20 mouse cellular contexts compared by ENCODE assay signal in genomic region chr11:19160227-19160626, GRCm38 (mm10).
A peak's percentile ranks its signal among the peaks of the same experiment; 100 is the strongest.
DNase-seq lines count a peak whose midpoint lies in the region; ATAC-seq and TF ChIP-seq lines count a peak whose summit lies in the region.
"Had no signal": no experiment of that assay in that cellular context is flagged by ENCODE, and none has a peak within 500 bp of the region (broad histone marks: within the 10 kb centered on the region; RNA-seq: fewer than 3 reads in every experiment).

No protein-coding gene starts in this region.

- no peak overlapping the region for H3K9ac ChIP-seq in hindbrain, embryonic 14.5 days
- no peak overlapping the region for H3K9ac ChIP-seq in hindbrain, embryonic 11.5 days (ENCODE audit: low read depth, low read length)
- no peak overlapping the region for H3K9ac ChIP-seq in midbrain, embryonic 15.5 days
- no peak overlapping the region for H3K9ac ChIP-seq in midbrain, embryonic 13.5 days (replicated peaks)
- H3K9ac ChIP-seq: embryonic facial prominence, embryonic 12.5 days; forebrain, postnatal 0 days; heart, embryonic 13.5 days; hindbrain, embryonic 15.5 days; intestine, embryonic 15.5 days had no signal

- H3K27ac ChIP-seq in hindbrain, embryonic 14.5 days, result no peak overlapping the region
- H3K27ac ChIP-seq in hindbrain, embryonic 11.5 days (ENCODE audit: low read depth, low read length), result no peak overlapping the region
- H3K27ac ChIP-seq in midbrain, embryonic 15.5 days, result peak overlapping the region; percentile 18; the same call in 1 of the 2 replicates
- no peak overlapping the region for H3K27ac ChIP-seq in midbrain, embryonic 13.5 days
- H3K27ac ChIP-seq in gastrocnemius, adult 2 months, result no peak overlapping the region
- H3K27ac ChIP-seq: embryonic facial prominence, embryonic 12.5 days; heart, embryonic 13.5 days; hindbrain, embryonic 15.5 days; intestine, embryonic 15.5 days had no signal

- 0 out of 2 replicates have a peak, but pooled peaks cover 6% of the 10 kb centered on the region for H3K4me1 ChIP-seq in hindbrain, embryonic 14.5 days (replicated peaks; ENCODE audit: control insufficient read depth, insufficient read depth, low read length)
- no peaks in the 10 kb centered on the region for H3K4me1 ChIP-seq in hindbrain, embryonic 11.5 days (replicated peaks; ENCODE audit: control insufficient read depth, insufficient read depth, low read length)
- no peaks in the 10 kb centered on the region for H3K4me1 ChIP-seq in midbrain, embryonic 15.5 days
- no peaks in the 10 kb centered on the region for H3K4me1 ChIP-seq in midbrain, embryonic 13.5 days (replicated peaks)
- H3K4me1 ChIP-seq: embryonic facial prominence, embryonic 12.5 days; heart, embryonic 13.5 days; intestine, embryonic 15.5 days had no signal

- H3K36me3 ChIP-seq in hindbrain, embryonic 14.5 days (replicated peaks; ENCODE audit: control insufficient read depth, insufficient read depth), result no peaks in the 10 kb centered on the region
- H3K36me3 ChIP-seq in hindbrain, embryonic 11.5 days (ENCODE audit: control insufficient read depth, insufficient read depth, low read length), result no peaks in the 10 kb centered on the region
- H3K36me3 ChIP-seq in midbrain, embryonic 15.5 days (replicated peaks), result no peaks in the 10 kb centered on the region
- no peaks in the 10 kb centered on the region for H3K36me3 ChIP-seq in midbrain, embryonic 13.5 days
- H3K36me3 ChIP-seq: embryonic facial prominence, embryonic 12.5 days; heart, embryonic 13.5 days; hindbrain, embryonic 15.5 days; intestine, embryonic 15.5 days had no signal

- H3K4me3 ChIP-seq in hindbrain, embryonic 14.5 days (replicated peaks; ENCODE audit: low read length), result no peak overlapping the region
- no peak overlapping the region for H3K4me3 ChIP-seq in hindbrain, embryonic 11.5 days (ENCODE audit: low read depth, low read length)
- H3K4me3 ChIP-seq in midbrain, embryonic 15.5 days, result no peak overlapping the region
- H3K4me3 ChIP-seq in midbrain, embryonic 13.5 days (replicated peaks), result no peak overlapping the region
- no peak overlapping the region for H3K4me3 ChIP-seq in gastrocnemius, adult 2 months
- H3K4me3 ChIP-seq: embryonic facial prominence, embryonic 12.5 days; heart, embryonic 13.5 days; hindbrain, embryonic 15.5 days; intestine, embryonic 15.5 days had no signal

- 36% methylated on average over 3 of the region's 3 CpGs for WGBS in hindbrain, embryonic 14.5 days
- WGBS in hindbrain, embryonic 11.5 days, result 56% methylated on average over 3 of the region's 3 CpGs
- 39% methylated on average over 3 of the region's 3 CpGs for WGBS in midbrain, embryonic 15.5 days
- 53% methylated on average over 3 of the region's 3 CpGs for WGBS in midbrain, embryonic 13.5 days

- H3K9me3 ChIP-seq in hindbrain, embryonic 14.5 days (ENCODE audit: control insufficient read depth, low read length), result no peaks in the 10 kb centered on the region
- no peaks in the 10 kb centered on the region for H3K9me3 ChIP-seq in hindbrain, embryonic 11.5 days (ENCODE audit: control insufficient read depth, low read length)
- no peaks in the 10 kb centered on the region for H3K9me3 ChIP-seq in midbrain, embryonic 15.5 days
- H3K9me3 ChIP-seq in midbrain, embryonic 13.5 days, result no peaks in the 10 kb centered on the region
- H3K9me3 ChIP-seq: embryonic facial prominence, embryonic 12.5 days; heart, embryonic 13.5 days; hindbrain, embryonic 15.5 days; intestine, embryonic 15.5 days had no signal

- TF ChIP-seq CTCF in gastrocnemius, adult 2 months (IDR thresholded peaks at IDR 0.05), result no peak

- DNase-seq in hindbrain, embryonic 14.5 days (ENCODE audit: low spot score), result peak; percentile 37
- DNase-seq in hindbrain, embryonic 11.5 days (ENCODE audit: low spot score), result no peak
- peak; percentile 78 for DNase-seq in Muller cell, postnatal 12 days (ENCODE audit: inconsistent ontology term)
- DNase-seq in brain, adult 2 months (ENCODE audit: low read depth, low spot score), result peak; percentile 7
- DNase-seq in gastrocnemius, adult 2 months, result no peak
- DNase-seq: adrenal gland, adult 8-10 months; adrenal gland, postnatal 36 days; cerebellum, adult 11-12 months; cerebellum, adult 9-10 months; cerebellum, postnatal 25 days; forebrain, postnatal 0 days; gastrocnemius, postnatal 36 days; heart, postnatal 36 days; kidney, adult 18-20 months had no signal

- no peaks in the 10 kb centered on the region for H3K27me3 ChIP-seq in hindbrain, embryonic 14.5 days (ENCODE audit: control insufficient read depth, insufficient read depth, low read length)
- no peaks in the 10 kb centered on the region for H3K27me3 ChIP-seq in hindbrain, embryonic 11.5 days (ENCODE audit: control insufficient read depth, insufficient read depth, low read length)
- no peaks in the 10 kb centered on the region for H3K27me3 ChIP-seq in midbrain, embryonic 15.5 days (replicated peaks)
- 0 out of 2 replicates have a peak, but pooled peaks cover 3% of the 10 kb centered on the region for H3K27me3 ChIP-seq in midbrain, embryonic 13.5 days
- H3K27me3 ChIP-seq: embryonic facial prominence, embryonic 12.5 days; heart, embryonic 13.5 days; hindbrain, embryonic 15.5 days; intestine, embryonic 15.5 days had no signal

- intact Hi-C loops in gastrocnemius, adult 2 months (cut with DNase I), result no loop called here

- no peak overlapping the region for H3K4me2 ChIP-seq in hindbrain, embryonic 14.5 days (replicated peaks)
- H3K4me2 ChIP-seq in hindbrain, embryonic 11.5 days (replicated peaks; ENCODE audit: low read depth, low read length), result no peak overlapping the region
- no peak overlapping the region for H3K4me2 ChIP-seq in midbrain, embryonic 15.5 days
- no peak overlapping the region for H3K4me2 ChIP-seq in midbrain, embryonic 13.5 days (replicated peaks)
- H3K4me2 ChIP-seq: embryonic facial prominence, embryonic 12.5 days; heart, embryonic 13.5 days; hindbrain, embryonic 15.5 days; intestine, embryonic 15.5 days had no signal

- no peak for ATAC-seq in hindbrain, embryonic 14.5 days (ENCODE audit: low FRiP score)
- no peak for ATAC-seq in hindbrain, embryonic 11.5 days (ENCODE audit: low FRiP score)
- ATAC-seq in midbrain, embryonic 15.5 days (replicated peaks), result peak; percentile 88
- ATAC-seq in midbrain, embryonic 13.5 days, result no peak
- ATAC-seq: forebrain, postnatal 0 days; intestine, embryonic 15.5 days had no signal

Comparison
In these comparisons a context has a peak if more than half of its experiments do, and no peak if none do; other contexts are left out.
1. DNase-seq: peak in hindbrain, embryonic 14.5 days (single experiment), Muller cell, postnatal 12 days (single experiment) and brain, adult 2 months (single experiment); none in hindbrain, embryonic 11.5 days (single experiment) and gastrocnemius, adult 2 months (single experiment).